Mouse (Mus musculus) cerebellum, adult 9-11 months (tissue): ENCODE data around the gene Atp6v1c2.
A peak's percentile ranks its signal among the peaks of the same experiment; 100 is the strongest.

Experiments
- DNase-seq: peaks from one replicate; pipeline ENCODE4 v3.0.0; 2022

The Atp6v1c2 gene

DNA sequence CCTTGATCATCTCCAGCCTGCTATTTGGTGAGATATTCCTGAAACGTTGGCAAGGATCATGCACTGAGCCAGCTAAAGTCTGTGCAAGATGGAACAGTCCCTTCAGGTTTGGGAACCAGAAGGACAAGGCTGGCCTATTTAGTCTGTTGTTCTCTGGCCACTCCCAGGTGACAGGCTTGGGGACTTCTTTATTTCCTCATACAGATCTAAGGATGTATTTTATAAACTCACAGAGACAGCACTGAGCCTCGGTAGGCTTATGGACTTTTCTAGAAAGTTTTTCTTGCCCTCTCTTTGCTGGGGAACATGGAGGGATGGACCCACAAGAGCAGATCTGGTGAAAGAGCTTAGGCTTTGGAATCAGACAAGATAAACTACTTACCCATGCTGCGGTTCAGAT is at the start of gene Atp6v1c2:
Gene Atp6v1c2 (minus strand): TSS at position 101 of the 400 bp plus-strand sequence.
- no peak for DNase-seq

DNA sequence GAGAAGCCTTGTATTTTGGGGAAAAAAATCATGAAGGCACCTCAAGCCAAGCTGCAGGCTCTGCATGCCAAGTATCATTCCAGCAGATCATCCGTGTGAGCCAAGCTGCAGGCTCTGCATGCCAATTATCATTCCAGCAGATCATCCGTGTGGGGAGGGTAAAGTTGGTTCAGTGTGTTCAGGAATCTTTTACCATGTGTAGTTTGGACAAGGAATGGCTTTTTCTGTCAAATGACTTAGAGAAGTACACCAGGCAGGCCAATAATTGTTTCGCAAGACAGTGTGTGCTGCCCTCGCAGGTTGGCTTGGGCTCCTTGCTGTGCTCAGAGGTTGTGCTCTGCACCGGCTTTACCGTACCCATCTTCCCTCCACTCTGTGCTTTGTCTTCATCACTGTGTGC is 47.4 kb upstream of the Atp6v1c2 start:
- DNase-seq = no peak

DNA sequence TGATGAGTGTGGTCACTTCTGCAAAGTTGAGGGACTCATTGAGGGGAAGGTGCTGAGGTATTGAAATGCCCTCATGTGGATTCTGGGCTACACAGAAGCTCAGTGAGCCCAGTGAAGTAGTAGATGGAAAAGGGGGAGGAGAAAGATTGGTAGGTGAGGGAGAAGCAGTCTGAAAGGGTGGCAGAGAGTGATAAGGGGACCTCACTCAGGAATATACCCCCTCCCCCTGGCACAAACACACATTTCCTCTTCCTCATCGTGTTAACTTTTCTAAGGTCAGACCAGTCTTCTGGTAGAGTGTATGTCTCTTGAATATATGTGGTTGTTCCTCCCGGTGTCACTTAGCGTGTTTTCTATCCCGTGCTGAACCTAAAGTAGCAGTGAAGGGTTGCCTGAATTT is 46.1 kb upstream of the Atp6v1c2 start:
- DNase-seq = no peak

DNA sequence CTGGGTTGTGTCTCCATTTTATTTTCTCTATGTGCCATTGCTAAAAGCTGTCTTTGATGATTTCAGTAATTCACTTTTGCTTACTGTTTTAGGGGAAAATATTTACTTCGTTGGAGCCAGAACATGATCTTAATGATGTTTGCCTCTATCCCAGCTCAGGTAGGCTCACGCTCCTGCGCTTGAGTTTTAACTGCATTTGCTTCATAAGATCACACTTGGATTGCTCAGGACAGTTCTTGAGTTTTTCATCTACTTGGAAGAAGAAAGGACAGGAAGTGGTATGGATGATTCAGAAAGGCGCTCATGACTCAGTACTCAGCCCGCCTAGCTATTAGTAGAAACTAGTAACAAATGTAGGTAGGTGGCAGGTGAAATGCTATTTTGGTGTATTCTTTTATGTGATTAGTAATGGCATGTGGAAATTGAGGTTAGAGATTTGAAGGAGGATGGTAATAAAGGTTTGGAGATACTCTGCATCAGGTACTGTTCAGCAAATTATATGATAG is 44.4 kb upstream of the Atp6v1c2 start:
- no peak for DNase-seq

DNA sequence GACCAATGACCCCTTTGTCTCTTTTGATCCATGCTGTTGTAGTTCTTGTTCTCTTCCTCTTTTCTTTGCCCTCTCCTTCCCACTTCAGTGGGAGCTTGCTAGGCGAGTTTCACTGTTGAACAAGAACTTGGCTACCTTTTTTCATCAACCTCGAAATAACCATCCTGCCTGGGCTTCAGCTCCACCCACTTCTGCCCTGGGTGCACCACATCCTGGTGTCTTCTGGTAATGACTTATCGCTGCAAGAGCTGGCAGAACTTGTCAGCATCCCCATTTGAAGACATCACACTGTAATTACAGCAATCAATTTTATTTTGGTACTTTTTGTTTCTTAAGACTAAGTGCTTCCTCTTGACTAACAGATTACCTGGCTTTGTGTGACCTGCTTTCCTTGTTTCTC is 43.5 kb upstream of the Atp6v1c2 start:
- no peak for DNase-seq

DNA sequence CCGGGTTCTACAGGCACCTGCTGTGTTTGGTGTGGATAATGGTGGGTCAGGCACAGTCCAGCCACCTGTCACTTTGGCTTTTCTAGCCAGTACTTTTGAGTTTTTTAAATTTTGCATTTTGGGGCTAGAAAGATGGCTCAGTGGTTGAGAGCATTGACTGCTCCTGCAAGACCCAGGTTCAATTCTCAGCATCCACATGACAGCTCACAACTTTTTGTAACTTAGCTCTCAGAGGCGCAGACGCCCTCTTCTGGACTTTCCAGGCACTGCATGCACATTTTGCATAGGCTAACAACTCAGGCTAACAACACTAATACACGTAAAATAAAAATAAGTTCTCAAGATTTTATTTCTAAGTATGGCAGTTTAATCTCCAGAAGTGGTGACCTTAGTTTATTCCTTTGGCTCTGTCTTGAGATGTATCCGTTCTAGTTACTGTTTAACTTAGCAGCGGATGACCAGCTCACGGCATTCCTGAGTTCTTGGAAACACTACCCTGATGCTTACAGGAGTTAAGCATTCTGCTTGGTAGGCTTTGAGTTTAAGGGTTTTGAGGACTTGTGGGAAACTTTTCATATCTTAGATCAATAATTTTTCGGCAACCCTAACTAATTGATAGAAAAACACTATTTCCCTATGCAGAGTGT is 42.6 kb upstream of the Atp6v1c2 start:
- DNase-seq = no peak

DNA sequence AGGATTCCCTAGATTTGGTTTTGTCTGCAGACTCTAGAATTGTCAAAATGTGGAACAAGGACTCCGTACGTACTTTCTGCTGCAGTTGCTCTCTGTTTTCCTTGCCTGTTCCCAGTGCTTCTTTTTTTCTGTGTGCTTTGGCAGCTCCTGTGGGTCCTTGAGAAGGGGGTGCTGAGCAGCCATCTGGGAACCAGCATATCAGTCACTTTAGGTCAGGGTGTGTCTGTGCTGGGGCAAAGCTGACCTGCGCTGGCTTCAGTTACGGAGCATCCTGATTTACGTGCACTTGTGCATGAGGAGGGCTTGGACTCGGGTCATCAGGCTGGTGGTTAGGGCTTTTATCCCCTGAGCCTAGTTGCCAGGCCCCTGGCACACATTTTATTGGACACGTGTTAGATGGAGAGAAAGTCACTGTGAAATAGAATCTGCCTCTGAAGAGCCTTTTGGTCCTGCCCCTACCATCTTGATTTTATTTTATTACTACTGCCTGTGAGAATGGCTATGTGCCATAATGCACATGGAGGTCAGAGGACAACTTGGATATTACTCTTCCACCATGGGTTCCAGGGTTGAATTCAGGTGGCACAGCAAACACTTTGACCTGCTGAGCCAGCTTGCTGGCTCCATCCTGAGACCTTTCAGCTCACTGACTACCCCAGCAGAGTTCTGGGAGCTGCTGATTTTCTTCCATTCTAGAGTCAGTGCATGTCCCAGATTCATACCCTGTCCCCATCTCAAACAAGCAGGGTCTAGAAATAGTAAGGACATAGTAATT is 40.6 kb upstream of the Atp6v1c2 start:
- no peak for DNase-seq

DNA sequence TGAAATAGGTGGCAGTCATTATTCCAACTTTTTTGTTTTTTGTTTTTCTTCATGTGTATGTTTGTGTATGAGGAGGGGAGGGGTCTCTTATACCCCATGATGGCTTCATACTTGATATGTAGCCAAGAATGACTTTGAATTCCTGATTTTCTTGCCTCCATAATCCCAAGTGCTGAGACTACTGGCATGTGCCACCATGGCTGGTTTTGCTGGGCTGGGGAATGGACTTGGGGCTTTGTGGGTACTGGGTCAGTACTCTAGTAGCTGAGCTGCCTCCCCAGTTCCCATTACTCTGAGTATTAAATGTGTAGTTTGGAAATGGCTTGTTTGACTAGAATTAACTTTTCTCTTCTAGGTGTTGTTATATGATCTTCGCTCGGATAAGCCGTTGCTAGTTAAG is 40.0 kb upstream of the Atp6v1c2 start:
- no peak for DNase-seq

DNA sequence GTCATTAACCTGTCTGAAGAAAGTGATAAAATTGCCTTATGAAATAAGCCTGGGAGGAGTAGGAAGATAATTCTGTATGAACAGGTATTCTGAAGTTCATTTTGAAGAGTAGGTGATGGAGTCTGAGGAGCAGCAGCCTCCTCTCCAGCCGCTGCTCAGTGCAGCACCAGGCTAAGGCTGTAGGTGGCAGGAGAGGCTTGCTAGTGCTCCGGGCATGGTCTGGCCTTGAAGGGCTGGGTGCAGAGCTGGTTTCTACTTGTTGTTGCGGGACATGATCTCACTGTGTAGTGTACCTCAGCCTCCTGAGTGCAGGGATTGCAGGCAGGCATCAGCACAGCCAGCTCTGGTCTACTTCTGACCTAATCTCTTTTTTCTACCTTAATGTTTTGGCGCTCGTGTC is 37.8 kb upstream of the Atp6v1c2 start:
- no peak for DNase-seq

DNA sequence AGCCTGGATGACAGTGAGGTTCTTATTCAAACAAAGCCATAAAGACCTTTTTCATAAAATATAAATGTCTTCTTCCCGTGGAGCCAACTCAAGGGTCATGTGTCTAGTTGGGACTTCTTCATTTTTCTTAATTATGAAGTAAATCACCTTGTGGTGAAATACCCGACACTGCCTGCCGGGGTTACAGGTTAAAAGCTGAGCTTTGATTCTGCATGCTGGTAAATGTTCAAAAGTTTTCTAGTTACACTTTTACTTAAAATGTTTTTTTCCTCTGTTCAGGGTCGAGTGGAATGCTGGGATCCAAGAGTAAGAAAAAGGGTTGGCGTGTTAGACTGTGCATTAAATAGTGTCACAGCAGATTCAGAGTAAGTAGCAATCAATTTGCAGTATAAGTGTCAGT is 33.2 kb upstream of the Atp6v1c2 start:
- no peak for DNase-seq

DNA sequence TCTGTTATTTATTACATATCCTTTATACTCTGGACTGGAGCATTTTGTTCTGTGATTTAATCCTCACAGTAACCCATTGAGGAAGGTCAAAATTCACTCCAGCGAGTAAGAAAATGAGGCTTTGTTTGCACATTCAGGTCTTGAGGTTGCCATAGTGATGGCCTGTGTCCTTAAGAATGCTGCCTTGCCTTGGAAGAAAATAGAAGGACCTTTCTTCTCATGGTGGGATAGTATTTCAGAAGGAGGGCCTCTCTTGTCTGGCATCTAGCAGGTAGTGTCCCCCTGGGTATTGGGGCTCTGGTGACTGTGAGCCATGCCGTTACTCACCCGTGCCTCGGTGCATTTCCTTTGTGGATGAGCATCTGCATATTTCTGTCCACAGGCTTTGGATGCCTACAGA is 31.5 kb upstream of the Atp6v1c2 start:
- DNase-seq = no peak

DNA sequence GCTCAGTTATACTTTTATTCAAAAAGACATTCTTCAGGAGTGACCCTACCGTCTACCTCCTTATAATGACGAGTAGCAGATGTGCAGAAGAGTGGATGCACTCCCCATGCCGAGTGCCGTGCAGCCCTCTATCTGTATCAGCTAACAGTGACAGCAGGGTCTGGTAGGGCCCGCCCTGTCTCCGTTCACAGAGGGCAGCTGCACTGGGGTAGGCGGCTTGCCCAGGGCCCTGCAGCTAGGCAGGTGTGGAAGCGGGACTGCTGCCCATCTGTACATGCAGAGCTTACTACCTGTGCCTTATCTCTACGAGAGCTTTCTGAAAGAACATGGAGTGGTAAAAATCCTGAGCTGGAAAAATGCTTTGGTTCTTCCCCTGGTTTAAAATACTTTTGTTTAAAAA is 30.9 kb upstream of the Atp6v1c2 start:
- no peak for DNase-seq

DNA sequence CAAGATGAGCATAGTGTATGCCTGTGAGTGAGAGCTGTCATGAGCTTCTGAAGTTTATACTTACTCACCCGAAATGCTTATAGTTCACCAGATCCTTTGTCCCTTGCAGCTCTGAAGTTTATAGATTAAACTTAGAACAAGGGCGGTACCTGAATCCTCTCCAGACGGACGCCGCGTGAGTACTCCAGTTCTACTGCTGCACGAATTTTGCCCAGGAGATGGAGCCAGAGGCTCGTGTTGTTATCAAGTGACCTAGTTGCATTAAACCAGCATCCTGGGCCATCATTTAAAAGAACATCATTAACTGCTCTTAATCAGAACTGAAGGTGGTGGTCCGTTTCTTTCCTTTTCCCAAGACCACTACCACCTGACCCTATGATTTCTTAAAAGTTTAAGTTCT is 29.8 kb upstream of the Atp6v1c2 start:
- DNase-seq = no peak

DNA sequence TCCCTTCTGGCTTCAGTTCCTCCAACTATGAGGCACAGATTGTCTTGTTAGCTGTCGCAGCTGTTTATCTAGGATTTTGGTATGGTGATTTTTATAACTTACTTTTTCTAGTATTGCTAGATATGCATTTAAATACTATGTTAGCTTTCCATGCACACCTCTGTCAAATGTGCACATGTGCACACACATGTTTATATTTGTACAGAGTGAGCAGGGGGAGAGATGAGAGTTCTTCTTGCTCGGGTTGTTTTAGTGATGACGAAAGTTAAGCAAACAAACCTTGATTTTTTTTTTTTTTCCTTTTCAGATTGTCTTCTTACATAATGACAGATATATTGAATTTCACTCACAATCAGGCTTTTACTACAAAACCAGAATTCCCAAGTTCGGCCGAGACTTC is 28.6 kb upstream of the Atp6v1c2 start:
- no peak for DNase-seq

DNA sequence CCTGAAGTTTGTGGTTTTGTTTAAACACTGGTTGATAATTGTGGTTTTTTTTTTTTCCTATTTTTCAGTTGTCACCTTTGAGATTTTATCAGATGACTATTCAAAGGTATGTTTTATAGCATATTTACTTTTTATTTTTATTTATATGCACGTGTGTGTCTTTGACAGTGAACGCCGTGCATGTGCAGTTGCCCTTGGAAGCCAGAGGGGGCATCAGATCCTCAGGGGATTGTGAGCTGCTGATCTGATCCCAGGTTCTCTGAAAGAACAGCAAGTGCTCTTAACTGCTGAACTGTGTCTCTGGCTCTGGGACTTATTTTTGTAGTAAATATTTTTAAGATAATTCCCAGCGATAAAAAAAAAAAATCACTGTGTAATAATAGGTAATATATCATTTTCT is 27.7 kb upstream of the Atp6v1c2 start:
- no peak for DNase-seq

DNA sequence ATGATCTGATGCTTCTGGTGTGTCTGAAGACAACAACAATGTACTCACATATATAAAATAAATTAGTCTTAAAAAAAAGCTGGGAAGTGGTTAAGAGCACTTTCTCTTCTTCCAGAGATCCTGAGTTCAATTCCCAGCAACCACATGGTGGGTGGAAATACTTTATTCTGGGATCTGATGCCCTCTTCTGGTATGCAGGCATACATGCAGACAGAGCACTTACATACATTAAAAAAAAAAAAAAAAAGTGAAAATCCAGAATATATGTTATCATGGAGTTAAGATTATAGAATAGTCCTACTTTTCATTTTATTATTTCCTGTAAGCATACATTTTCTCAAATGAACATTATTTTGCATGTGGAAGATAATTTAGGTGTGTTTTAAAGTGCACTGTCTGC is 20.9 kb upstream of the Atp6v1c2 start:
- DNase-seq = no peak

DNA sequence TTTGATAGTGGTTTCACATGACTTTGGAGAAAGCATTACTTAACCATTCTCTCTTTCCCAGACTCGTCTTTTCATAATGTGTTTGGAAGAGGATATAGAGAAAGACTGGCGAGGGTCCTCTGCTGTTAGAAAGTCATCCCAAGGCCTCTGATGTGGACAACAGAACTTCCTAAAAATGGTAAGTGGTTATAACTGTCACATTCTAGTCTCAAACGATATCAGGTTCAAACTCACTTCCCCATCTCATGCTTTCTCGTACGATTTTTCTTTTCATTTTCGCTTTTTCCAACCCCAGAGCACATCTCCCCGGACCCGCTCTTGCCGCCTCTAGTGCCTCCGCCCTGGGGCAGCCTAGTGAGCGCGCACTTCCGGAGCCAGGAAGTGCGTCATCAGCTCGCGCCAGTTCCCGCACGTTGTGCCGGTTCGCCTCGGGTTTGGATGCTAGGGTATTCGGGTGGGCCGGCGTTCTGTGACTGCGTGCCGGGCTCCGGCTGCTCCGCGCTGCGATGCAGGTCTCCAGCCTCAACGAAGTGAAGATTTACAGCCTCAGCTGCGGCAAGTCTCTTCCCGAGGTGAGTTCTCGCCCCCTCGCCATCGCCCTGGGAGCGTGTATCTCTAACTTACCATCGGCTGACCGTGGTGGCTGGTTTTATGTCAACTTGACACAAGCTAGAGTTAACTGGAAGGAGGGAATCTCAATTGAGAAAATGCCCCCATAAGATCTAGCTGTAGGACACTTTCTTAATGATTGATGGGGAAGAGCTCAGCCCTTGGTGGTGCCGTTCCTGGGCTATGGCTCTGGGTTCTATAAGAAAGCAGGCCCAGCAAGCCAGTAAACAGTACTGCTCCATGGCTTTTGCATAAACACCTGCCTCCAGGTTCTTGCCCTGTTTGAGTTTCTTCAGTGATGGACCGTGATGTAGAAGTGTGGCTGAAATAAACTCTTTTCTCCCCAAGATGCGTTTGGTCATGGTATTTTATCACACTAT is 19.2 kb upstream of the Atp6v1c2 start, which contains the start of gene Nol10:
Gene Nol10 (plus strand): TSS at position 411 of the 989 bp plus-strand sequence.
- peak; percentile 87 for DNase-seq

DNA sequence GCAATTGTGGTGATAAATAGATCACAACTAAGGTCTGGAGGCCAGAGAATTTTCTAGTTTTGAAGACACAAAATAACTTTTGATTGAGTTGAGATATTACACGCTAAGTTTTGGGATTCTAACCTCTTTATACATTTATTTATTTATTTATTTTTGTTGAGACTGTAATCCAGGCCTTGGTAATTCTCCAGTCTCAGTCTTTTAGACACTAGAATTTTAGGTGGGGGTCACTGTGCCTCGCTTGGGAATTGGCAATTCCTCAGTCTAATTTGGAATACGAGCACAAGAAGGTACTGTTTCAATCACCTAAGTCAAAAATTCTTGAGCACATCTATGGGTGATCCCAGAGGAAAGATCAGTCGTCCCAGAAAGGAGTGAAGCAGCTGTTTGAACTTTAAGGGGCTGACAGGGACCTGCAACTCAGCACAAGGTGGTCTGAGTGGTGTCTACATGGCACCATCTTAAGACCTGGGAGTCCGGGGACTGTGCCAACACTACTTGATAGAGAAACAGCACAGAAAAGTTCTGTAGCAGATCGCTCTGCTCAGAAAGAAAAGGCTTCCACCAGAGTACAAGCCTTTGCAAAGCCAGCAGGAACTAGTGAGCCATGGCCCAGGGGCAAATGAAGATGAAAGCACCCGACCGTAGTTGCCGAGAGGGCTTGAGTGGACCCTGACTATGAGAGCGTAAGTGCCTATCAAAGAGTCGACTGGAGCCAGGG is 18.3 kb upstream of the Atp6v1c2 start:
- DNase-seq = peak; percentile 36

DNA sequence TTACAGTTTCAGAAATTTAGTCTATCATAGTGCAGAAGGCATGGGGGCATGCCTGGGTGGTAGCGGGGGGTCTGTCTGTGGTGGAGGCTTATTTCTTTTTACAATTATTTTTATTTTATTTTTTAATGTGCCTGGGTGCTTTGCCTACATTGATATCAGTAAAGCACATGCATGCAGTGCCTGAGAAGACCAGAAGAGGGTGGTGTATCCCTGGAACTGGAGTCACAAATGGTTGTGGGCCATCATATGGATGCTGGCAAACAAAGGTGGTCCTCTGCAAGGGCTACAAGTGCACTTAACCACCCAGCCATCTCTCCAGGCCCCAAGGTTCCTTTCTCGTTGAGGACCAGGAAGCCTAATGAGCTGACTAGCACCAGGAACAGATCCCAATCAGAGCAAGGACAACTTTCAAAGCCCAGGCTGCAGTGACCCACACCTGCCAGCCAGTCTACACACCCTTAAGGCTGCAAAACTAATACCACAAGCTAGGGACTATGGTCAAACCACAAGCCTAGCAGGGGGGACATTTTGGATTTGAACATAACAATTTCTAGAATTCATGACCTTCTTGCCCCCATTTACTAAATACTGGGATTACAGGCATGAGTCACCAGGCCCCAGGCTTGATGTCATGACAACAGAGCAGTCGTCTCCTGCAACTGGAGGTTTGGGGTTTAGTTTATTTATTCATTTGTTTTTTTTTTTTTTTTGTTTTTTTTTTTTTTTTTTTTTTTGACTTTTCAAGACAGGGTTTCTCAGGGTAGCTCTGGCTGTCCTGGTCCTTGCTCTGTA is 10.2 kb upstream of the Atp6v1c2 start:
- DNase-seq = no peak

DNA sequence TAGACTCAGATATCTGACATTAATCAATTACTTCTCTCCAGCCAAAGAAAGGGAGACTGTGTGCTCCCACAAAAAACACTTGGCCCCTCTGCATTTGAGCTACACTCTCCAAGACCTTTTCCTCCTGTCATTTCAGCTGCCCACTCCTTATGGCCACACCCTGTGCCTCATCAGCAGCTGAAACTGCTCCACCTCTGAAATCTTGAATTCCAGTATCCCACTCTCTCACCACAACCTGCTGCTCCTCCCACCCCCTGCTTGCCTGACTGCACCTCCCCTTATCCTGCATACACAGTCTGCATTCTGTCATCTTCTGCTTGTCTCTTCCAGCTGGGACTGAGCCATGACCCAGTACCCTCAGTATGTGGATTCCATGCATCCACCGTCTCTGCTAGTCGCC is 9.2 kb upstream of the Atp6v1c2 start:
- DNase-seq = no peak

DNA sequence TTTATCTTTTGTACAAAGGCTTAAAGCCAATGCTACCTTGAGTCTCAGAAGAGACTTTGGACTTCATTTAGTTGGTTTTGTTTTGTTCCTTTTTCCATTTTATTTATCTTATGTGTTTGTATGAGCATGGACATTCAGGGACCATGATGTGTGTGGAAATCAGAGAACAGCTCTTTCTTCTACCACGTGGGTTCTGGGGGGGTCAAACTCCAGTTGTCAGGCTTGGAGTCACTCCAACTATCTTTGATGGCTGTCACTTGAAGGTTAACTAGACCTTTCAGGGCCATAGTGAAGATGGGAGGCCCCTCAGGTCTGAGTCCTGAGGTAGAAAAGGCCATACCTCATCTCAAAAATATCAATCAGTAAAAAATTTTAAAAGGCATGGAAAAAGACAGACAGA is 4.3 kb upstream of the Atp6v1c2 start:
- DNase-seq = no peak
